Mouse (Mus musculus) kidney, adult 11 months (tissue): ENCODE results near the gene Pigk.

Experiments
- DNase-seq: peaks from one replicate; pipeline ENCODE4 v3.0.0; 2022

Gene Pigk

GRCm38 (mm10) chr3:153024016-153024415 lies 310.1 kb downstream of the Pigk start:
- no peak for DNase-seq
